Mouse (Mus musculus): ENCODE data around the gene Gsap. TPM values are rescaled to one million over a fixed set of nuclear protein-coding genes. Genes with fewer than 3 reads are reported as not detected.

Gsap gene
- polyA plus RNA-seq, 1 experiment from 2014 or later, result 3.1 TPM

- no peak overlapping the region for H3K4me3 ChIP-seq
- no peak overlapping the region for H3K4me2 ChIP-seq (replicated peaks)
- H3K27me3 ChIP-seq (replicated peaks), result no peaks in the 10 kb centered on the region
- no peaks in the 10 kb centered on the region for H3K36me3 ChIP-seq
- ATAC-seq (ENCODE audit: low FRiP score, low read depth), result no peak
- H3K9me3 ChIP-seq, result peaks cover 8% of the 10 kb centered on the region
- H3K27ac ChIP-seq, result no peak overlapping the region
- 41% methylated on average over 3 of the region's 3 CpGs for WGBS
- H3K9ac ChIP-seq, result no peak overlapping the region
- H3K4me1 ChIP-seq, result peaks cover 10% of the 10 kb centered on the region; the same call in 1 of the 2 replicates
These were observed 2.4 kb downstream of the Gsap start for GRCm38 (mm10) chr5:21188435-21188834.

- peaks cover 10% of the 10 kb centered on the region; the same call in 1 of the 2 replicates for H3K4me1 ChIP-seq
- peaks cover 12% of the 10 kb centered on the region for H3K9me3 ChIP-seq
- no peaks in the 10 kb centered on the region for H3K27me3 ChIP-seq (replicated peaks)
- WGBS, result 89% methylated on average over 1 of the region's 1 CpGs
- no peak for ATAC-seq (ENCODE audit: low FRiP score, low read depth)
- H3K4me3 ChIP-seq, result no peak overlapping the region
- H3K4me2 ChIP-seq (replicated peaks), result no peak overlapping the region
- H3K36me3 ChIP-seq, result no peaks in the 10 kb centered on the region
- H3K27ac ChIP-seq, result no peak overlapping the region
- no peak overlapping the region for H3K9ac ChIP-seq
These were observed 3.0 kb downstream of the Gsap start for GRCm38 (mm10) chr5:21189036-21189435.

GRCm38 (mm10) chr5:21189460-21189859, 3.4 kb downstream of the Gsap start:
- ATAC-seq (ENCODE audit: low FRiP score, low read depth), result no peak
- Histone ChIP-seq H3K9ac (no peak overlapping the region), H3K27me3 (replicated peaks) (no peaks in the 10 kb centered on the region), H3K4me3 (no peak overlapping the region), H3K27ac (no peak overlapping the region), H3K4me2 (replicated peaks) (no peak overlapping the region), H3K4me1 (peaks cover 10% of the 10 kb centered on the region; the same call in 1 of the 2 replicates), H3K9me3 (peaks cover 12% of the 10 kb centered on the region), H3K36me3 (no peaks in the 10 kb centered on the region)
- WGBS, result 84% methylated on average over 3 of the region's 3 CpGs

- Histone ChIP-seq H3K27ac (no peak overlapping the region), H3K9me3 (no peaks in the 10 kb centered on the region), H3K4me1 (no peaks in the 10 kb centered on the region), H3K4me3 (no peak overlapping the region), H3K9ac (no peak overlapping the region), H3K27me3 (replicated peaks) (no peaks in the 10 kb centered on the region), H3K36me3 (no peaks in the 10 kb centered on the region), H3K4me2 (replicated peaks) (no peak overlapping the region)
- WGBS, result 87% methylated on average over 1 of the region's 1 CpGs
- no peak for ATAC-seq (ENCODE audit: low FRiP score, low read depth)
These were observed 17.4 kb downstream of the Gsap start for GRCm38 (mm10) chr5:21203504-21203903.

- no peaks in the 10 kb centered on the region for H3K36me3 ChIP-seq
- no peak overlapping the region for H3K4me3 ChIP-seq
- H3K9me3 ChIP-seq, result no peaks in the 10 kb centered on the region
- H3K4me1 ChIP-seq, result no peaks in the 10 kb centered on the region
- no peak overlapping the region for H3K27ac ChIP-seq
- no peak for ATAC-seq (ENCODE audit: low FRiP score, low read depth)
- whole genome bisulfite sequencing, result 88% methylated on average over 3 of the region's 3 CpGs
- H3K9ac ChIP-seq, result no peak overlapping the region
- no peaks in the 10 kb centered on the region for H3K27me3 ChIP-seq (replicated peaks)
- H3K4me2 ChIP-seq (replicated peaks), result no peak overlapping the region
These were observed 18.1 kb downstream of the Gsap start for GRCm38 (mm10) chr5:21204157-21204556.

GRCm38 (mm10) chr5:21206014-21206413, 20.0 kb downstream of the Gsap start:
- H3K4me2 ChIP-seq (replicated peaks), result no peak overlapping the region
- no peaks in the 10 kb centered on the region for H3K27me3 ChIP-seq (replicated peaks)
- no peak overlapping the region for H3K9ac ChIP-seq
- H3K27ac ChIP-seq, result no peak overlapping the region
- no peaks in the 10 kb centered on the region for H3K4me1 ChIP-seq
- no peaks in the 10 kb centered on the region for H3K9me3 ChIP-seq
- no peak overlapping the region for H3K4me3 ChIP-seq
- no peaks in the 10 kb centered on the region for H3K36me3 ChIP-seq
- no peak for ATAC-seq (ENCODE audit: low FRiP score, low read depth)
- WGBS, result 91% methylated on average over 4 of the region's 4 CpGs

GRCm38 (mm10) chr5:21211406-21211805, 25.4 kb downstream of the Gsap start:
- no peak overlapping the region for H3K4me2 ChIP-seq (replicated peaks)
- no peaks in the 10 kb centered on the region for H3K9me3 ChIP-seq
- H3K36me3 ChIP-seq, result no peaks in the 10 kb centered on the region
- 88% methylated on average over 1 of the region's 1 CpGs for WGBS
- no peaks in the 10 kb centered on the region for H3K4me1 ChIP-seq
- no peak for ATAC-seq (ENCODE audit: low FRiP score, low read depth)
- H3K27ac ChIP-seq, result no peak overlapping the region
- no peak overlapping the region for H3K9ac ChIP-seq
- H3K4me3 ChIP-seq, result no peak overlapping the region
- no peaks in the 10 kb centered on the region for H3K27me3 ChIP-seq (replicated peaks)

- Histone ChIP-seq H3K4me3 (no peak overlapping the region), H3K27ac (no peak overlapping the region)
These were observed 26.9 kb downstream of the Gsap start for GRCm38 (mm10) chr5:21212933-21213332.

GRCm38 (mm10) chr5:21213801-21214200, 27.7 kb downstream of the Gsap start:
- H3K4me2 ChIP-seq (replicated peaks), result no peak overlapping the region
- no peak overlapping the region for H3K4me3 ChIP-seq
- H3K36me3 ChIP-seq, result no peaks in the 10 kb centered on the region
- H3K27me3 ChIP-seq (replicated peaks), result no peaks in the 10 kb centered on the region
- H3K9me3 ChIP-seq, result no peaks in the 10 kb centered on the region
- H3K27ac ChIP-seq, result no peak overlapping the region
- ATAC-seq (ENCODE audit: low FRiP score, low read depth), result no peak
- no peak overlapping the region for H3K9ac ChIP-seq
- 89% methylated on average over 5 of the region's 5 CpGs for WGBS
- no peaks in the 10 kb centered on the region for H3K4me1 ChIP-seq

More at GRCm38 (mm10) chr5:21212933-21213332, 26.9 kb downstream of the Gsap start:
- Histone ChIP-seq H3K27me3 (replicated peaks) (no peaks in the 10 kb centered on the region), H3K4me2 (replicated peaks) (no peak overlapping the region), H3K9me3 (no peaks in the 10 kb centered on the region), H3K9ac (no peak overlapping the region), H3K4me1 (no peaks in the 10 kb centered on the region), H3K36me3 (no peaks in the 10 kb centered on the region)
- ATAC-seq (ENCODE audit: low FRiP score, low read depth), result no peak
- WGBS, result 87% methylated on average over 3 of the region's 3 CpGs

GRCm38 (mm10) chr5:21217453-21218294, 31.6 kb downstream of the Gsap start:
- Histone ChIP-seq H3K4me3 (no peak overlapping the region), H3K4me2 (replicated peaks) (no peak overlapping the region), H3K9me3 (no peaks in the 10 kb centered on the region), H3K27ac (no peak overlapping the region), H3K4me1 (no peaks in the 10 kb centered on the region), H3K9ac (no peak overlapping the region), H3K27me3 (replicated peaks) (no peaks in the 10 kb centered on the region), H3K36me3 (no peaks in the 10 kb centered on the region)
- WGBS, result 86% methylated on average over 14 of the region's 14 CpGs
- ATAC-seq (ENCODE audit: low FRiP score, low read depth), result no peak

GRCm38 (mm10) chr5:21232876-21233275, 46.8 kb downstream of the Gsap start:
- Histone ChIP-seq H3K4me3 (no peak overlapping the region), H3K9ac (no peak overlapping the region), H3K27me3 (replicated peaks) (no peaks in the 10 kb centered on the region), H3K9me3 (no peaks in the 10 kb centered on the region), H3K4me2 (replicated peaks) (no peak overlapping the region), H3K27ac (no peak overlapping the region), H3K36me3 (no peaks in the 10 kb centered on the region), H3K4me1 (no peaks in the 10 kb centered on the region)
- 94% methylated on average over 6 of the region's 6 CpGs for WGBS
- ATAC-seq (ENCODE audit: low FRiP score, low read depth), result no peak

GRCm38 (mm10) chr5:21244575-21244974, 58.5 kb downstream of the Gsap start:
- Histone ChIP-seq H3K9me3 (no peaks in the 10 kb centered on the region), H3K9ac (no peak overlapping the region), H3K36me3 (no peaks in the 10 kb centered on the region), H3K4me3 (no peak overlapping the region), H3K27ac (no peak overlapping the region), H3K4me1 (0 out of 2 replicates have a peak, but pooled peaks cover 5% of the 10 kb centered on the region), H3K27me3 (replicated peaks) (no peaks in the 10 kb centered on the region), H3K4me2 (replicated peaks) (no peak overlapping the region)
- no peak for ATAC-seq (ENCODE audit: low FRiP score, low read depth)
- WGBS, result 78% methylated on average over 1 of the region's 1 CpGs

- 66% methylated on average over 1 of the region's 1 CpGs for WGBS
- Histone ChIP-seq H3K27me3 (replicated peaks) (no peaks in the 10 kb centered on the region), H3K4me3 (no peak overlapping the region), H3K9ac (no peak overlapping the region), H3K27ac (no peak overlapping the region), H3K36me3 (no peaks in the 10 kb centered on the region), H3K4me1 (0 out of 2 replicates have a peak, but pooled peaks cover 5% of the 10 kb centered on the region), H3K4me2 (replicated peaks) (no peak overlapping the region), H3K9me3 (no peaks in the 10 kb centered on the region)
- ATAC-seq (ENCODE audit: low FRiP score, low read depth), result no peak
These were observed 59.2 kb downstream of the Gsap start for GRCm38 (mm10) chr5:21245241-21245640.

All from neural tube, embryonic 12.5 days (tissue).